Mouse (Mus musculus) A20 (cell line): ENCODE measurements around the gene Ube4a.
A peak's percentile ranks its signal among the peaks of the same experiment; 100 is the strongest.

ENCODE experiments used
- DNase-seq: peaks from one replicate; pipeline ENCODE4 v3.0.0-alpha.2; 2011; ENCODE audit warnings: low read depth, low spot score

Gene Ube4a

GRCm38 (mm10) chr9:44965126-44965832 is at the start of gene Ube4a:
Gene Ube4a (minus strand): TSS chr9:44965600.
- DNase-seq: peak; percentile 99

DNA sequence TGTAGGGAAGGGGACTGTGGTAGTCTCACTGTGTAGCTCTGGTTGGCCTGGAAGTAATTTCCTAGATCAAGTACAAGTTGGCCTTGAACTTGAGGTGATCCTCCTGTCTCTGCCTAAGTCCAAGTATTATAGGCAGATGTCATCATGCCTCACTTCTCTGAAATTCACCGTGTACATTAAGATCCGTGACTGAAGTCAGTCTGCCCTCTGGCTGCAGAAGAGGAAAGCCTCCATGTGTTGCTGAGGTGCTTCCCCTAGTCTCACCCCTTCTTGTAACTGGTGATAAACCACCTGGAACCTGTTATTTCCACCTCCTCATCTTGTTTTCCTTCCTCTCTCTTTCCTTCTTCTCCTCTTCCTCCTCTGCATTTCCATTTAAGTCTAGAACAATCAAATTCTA is 49.5 kb upstream of the Ube4a start:
- peak; percentile 28 for DNase-seq

DNA sequence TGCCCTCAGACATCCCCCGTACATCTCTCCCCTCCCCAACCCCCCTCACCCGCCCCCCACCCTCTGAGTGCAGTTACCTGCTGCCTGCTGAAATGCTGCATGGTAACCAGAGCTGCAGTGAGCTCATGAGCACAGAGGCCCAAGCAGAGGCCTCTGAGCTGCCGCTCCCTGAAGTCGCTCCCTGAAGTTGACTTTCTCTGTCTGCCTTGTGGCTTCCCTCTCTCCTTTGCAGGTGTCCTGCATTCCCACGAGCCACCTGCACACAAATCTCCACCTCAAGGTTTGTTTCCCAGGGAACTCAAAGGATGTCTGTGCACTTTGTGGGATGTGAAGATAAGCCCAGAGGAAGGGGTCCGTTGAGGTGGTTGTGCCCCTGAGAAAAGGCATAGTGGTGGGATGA is 45.9 kb upstream of the Ube4a start:
- DNase-seq: no peak

GRCm38 (mm10) chr9:45010461-45010860 is 45.1 kb upstream of the Ube4a start:
- no peak for DNase-seq

GRCm38 (mm10) chr9:45009180-45010078 is 44.0 kb upstream of the Ube4a start, which contains the start of gene Cd3e:
Gene Cd3e (minus strand): TSS chr9:45009627.
- DNase-seq: no peak

DNA sequence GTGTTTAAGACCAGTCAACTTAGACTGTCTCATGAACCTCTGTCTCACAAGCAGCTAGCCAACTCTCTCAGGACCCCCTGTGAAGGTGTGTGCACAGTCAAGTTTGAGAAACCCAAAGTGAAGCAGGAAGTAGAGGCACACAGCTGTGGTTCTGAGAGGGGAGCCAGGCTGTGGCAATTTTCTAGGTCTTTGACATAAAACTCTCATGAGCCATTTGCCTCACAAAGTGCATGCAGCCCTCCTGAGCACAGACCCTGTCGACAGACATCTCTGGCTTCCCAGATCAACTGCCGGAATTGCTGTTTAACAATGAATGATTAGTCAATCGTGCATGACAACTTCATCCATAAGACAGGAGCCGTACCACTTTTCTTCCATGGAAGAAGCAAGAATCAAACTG is 42.9 kb upstream of the Ube4a start:
- DNase-seq: no peak

- no peak for DNase-seq
Observed at GRCm38 (mm10) chr9:45007404-45007803, 42.0 kb upstream of the Ube4a start.

DNA sequence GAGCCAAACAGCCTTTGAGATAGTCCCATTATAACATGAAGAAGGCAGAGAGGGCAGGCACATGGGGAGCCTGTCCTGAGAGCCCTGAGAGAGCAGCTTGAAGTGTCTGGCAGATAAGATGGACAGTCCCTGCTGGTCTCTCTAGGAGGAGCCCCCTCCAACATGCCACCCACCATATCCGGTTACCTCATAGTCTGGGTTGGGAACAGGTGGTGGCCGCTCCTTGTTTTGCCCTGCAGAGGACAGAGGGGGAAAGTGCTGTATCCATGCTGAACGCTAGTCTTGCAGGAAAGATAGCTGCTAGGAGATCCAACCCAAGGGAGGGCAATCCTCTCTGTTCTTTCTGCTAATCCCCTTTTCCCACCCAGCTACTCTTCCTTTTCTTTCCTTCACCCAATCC is 34.8 kb upstream of the Ube4a start:
- no peak for DNase-seq

DNA sequence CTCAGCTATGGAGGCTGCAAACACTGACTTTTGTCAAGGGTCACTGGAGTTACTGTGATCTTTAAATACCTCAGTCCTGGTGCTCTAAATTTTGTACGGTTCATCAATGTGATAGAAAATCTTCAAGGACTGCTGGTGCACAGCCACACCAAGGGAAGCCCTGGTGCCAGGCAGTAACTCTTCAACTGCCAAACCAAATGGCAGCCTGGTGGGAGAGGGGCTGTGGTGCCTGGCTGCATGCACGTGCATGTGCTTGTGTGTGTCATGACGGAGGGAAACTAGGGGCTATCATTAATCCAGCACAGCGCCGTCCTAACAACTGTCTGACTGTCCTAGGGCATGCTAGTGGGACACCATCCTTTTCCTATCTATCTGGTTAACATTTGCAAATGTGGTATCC is 34.4 kb upstream of the Ube4a start:
- DNase-seq: no peak

DNA sequence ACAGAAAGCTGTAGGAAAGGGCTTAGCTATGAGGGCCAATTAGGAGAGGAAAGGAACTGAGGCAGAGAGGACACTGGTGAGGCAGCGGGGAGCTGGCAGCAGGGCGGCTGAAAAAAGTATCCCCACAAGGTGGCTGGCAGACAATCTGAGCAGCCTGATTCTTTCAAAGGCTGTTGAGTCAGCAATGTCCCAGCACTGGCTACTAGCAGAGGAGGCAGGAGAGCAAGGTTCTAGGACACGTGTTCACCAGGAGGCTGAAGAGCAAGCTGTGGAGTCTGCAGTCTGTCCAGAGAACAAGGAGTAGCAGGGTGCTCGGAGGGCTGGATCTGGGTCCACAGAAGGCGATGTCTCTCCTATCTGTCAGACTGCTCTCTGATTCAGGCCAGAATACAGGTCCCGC is 33.8 kb upstream of the Ube4a start:
- DNase-seq: no peak

GRCm38 (mm10) chr9:44998138-44998537 is 32.7 kb upstream of the Ube4a start:
- DNase-seq: no peak

- no peak for DNase-seq
Observed at GRCm38 (mm10) chr9:44996590-44996989, 31.2 kb upstream of the Ube4a start.

DNA sequence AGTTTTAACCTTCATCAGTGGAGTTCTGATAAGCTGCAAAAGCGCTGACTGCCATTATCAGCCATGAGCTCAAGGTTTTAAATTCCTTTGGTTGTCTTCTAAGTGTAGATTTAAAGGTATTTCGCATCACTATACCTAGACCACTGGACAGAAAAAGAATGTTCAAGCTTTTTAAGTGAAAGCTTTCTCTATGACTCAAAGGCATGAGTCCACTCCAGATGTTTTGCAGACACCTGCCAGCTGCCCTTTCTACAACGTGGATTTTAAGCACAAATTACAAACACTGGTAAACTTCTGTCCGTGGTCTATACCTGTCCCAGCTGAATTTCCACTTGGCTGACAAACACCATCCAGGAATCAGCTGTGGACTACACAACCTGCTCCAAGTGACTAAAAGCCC is 29.6 kb upstream of the Ube4a start:
- no peak for DNase-seq

- DNase-seq: no peak
Observed at GRCm38 (mm10) chr9:44993268-44993667, 27.9 kb upstream of the Ube4a start.

DNA sequence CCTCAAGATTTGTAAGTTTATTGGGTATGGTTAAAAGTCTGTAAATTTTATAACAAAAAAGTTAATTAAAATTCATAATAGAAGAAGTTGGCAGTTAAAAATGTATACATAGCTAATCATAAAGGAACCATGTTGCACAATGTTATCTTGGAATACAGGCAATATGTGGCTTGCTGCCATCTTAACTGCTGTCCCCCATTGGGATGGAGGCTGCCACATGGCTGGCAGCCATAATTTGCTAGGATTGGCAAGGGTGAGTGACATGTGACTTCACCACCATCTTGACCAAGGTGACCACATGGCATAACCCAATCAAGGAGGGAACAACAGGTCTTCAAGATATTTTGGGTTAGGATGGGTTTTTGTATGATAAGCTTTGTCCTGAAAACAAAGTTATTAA is 26.9 kb upstream of the Ube4a start:
- DNase-seq: no peak

DNA sequence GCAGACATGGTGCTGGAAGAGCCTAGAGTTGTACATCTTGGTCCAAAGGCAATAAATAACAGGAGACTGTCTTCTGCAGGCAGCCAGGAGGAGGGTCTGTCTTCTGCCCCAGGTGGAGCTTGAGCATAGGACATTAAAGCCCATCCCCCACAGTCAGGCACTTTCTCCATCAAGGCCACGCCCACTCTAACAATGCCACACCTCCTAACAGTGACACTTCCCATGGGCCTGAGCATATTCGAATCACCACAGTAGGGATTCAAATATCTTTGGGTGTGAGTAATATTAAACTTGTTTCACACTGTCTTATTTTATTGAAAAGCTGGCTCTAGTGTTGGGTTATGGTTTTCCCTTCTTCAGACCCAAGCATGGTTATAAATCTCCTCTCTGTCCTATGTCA is 26.4 kb upstream of the Ube4a start:
- DNase-seq: no peak

DNA sequence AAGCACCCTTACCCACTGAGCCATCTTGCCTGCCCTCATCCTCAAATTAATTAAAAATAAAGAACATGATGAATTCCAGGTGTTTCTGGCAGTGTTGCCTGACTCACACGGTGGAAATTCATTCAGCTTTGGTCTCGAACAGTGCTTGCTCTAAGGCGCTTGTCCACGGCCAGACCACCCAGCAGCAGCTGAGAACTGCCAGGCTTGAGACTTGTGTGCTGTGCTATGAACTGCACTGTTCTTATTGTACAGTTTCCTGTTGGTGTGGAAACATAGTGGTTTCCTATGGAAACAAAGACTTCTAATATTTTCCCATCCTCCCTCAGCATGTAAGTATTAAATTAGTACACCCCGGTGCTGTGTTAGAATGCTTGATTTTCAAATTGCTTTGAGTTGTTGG is 21.6 kb upstream of the Ube4a start:
- no peak for DNase-seq

DNA sequence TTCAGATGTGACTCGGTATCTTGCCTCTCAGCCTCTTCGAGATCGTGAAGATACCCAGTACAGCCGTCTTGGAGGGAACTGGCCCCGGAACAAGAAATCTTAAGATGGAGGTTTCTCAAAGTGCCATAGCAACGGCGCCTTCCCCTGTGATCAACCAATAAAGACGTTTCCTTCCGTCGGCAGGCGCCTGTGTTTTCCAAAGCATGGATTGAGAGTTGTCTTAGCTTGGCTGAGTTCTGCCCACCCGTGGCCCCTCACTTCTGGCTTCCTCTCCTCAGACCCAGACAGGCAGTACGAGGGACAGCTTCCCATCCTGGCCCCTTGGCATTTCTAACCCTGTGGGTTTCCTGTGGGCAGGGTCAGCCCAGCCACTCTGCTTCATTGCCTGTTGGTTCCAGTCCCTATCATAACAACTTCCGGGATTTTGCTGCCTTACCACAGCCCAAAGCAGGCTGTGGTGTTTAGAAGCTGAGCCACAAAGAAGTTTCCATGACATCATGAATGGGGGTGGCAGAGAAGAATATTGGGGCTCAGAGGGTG is 20.9 kb upstream of the Ube4a start:
- DNase-seq: peak; percentile 48

GRCm38 (mm10) chr9:44985721-44986161 is 20.3 kb upstream of the Ube4a start:
- no peak for DNase-seq

DNA sequence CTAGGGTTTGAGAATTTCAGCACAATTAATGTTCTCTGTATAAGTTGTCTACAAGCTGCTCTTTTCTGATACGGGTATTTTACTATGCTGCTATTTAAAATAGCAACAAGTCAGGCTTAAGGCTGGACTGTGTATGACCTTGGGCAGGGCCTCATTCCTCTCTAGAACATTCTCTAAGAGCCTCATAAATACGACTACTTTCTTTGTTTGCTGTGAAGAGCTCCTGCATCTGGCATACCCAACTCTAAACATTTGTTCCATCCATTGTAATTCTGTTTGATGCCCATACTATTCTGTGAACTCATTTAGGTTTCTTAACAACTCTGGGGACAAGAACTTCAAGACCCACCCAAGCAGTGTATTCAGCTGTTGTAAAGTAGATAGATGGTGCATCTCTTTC is 17.6 kb upstream of the Ube4a start:
- DNase-seq: no peak

DNA sequence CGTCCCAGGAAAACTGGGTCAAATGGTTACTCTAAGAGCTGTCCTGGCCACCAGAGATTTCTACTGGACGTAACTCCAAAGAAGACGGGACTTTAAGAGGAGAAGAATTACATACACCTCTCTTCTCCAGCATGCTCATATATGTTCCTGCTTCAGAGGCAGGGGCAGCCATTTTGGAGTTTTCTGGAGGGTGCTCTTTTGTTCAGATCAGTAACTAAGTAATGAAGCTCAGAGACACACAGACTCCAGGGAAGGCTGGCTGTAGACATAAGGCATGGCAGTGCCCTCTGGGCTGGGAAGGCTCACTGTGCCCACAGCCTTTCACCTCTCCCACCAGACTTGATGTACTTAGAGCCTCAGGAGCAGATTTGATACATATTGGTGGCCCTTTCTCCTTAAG is 17.1 kb upstream of the Ube4a start:
- no peak for DNase-seq

- DNase-seq: no peak
Observed at GRCm38 (mm10) chr9:44982081-44982480, 16.7 kb upstream of the Ube4a start.

GRCm38 (mm10) chr9:44981676-44982075 is 16.3 kb upstream of the Ube4a start, which contains the start of gene Cd3d:
Gene Cd3d (plus strand): TSS chr9:44981786.
- DNase-seq: no peak
